Mouse (Mus musculus) thymus, adult 2 months (tissue): ENCODE results near the gene Ccdc78. TPM values are rescaled to one million over a fixed set of nuclear protein-coding genes. Genes with fewer than 3 reads are reported as not detected.

Experiments
- DNase-seq: peaks from one replicate; pipeline ENCODE4 v3.0.0; 2021
- H3K27ac ChIP-seq: fragments of 200-500 bp; 2 replicates; pipeline ENCODE4 v1.5.1; 2012; ENCODE audit warnings: low read length, control low read depth; ENCODE audit not compliant: control insufficient read depth, insufficient read depth
- H3K27me3 ChIP-seq: fragments of 200-500 bp; 2 replicates; pipeline ENCODE4 v1.6.1; 2012; ENCODE audit warnings: mild to moderate bottlenecking, low read length, moderate library complexity, mixed read lengths; ENCODE audit not compliant: control insufficient read depth, insufficient read depth
- H3K36me3 ChIP-seq: fragments of 200-500 bp; 2 replicates; pipeline ENCODE4 v1.6.1; 2012; ENCODE audit warnings: mild to moderate bottlenecking, low read length, moderate library complexity; ENCODE audit not compliant: control insufficient read depth, insufficient read depth
- H3K4me1 ChIP-seq: fragments of 200-500 bp; replicated peaks from 2 replicates; pipeline ENCODE4 v1.6.1; 2012; ENCODE audit warnings: low read length; ENCODE audit not compliant: control insufficient read depth, insufficient read depth
- H3K4me3 ChIP-seq: fragments of 200-500 bp; 2 replicates; pipeline ENCODE4 v1.5.1; 2012; ENCODE audit warnings: mild to moderate bottlenecking, low read length, control low read depth, moderate library complexity; ENCODE audit not compliant: control insufficient read depth, insufficient read depth
- CTCF ChIP-seq: fragments of 200-500 bp; IDR thresholded peaks from 2 replicates; pipeline ENCODE4 v1.5.1; 2012; ENCODE audit warnings: mild to moderate bottlenecking, control low read depth, low read length, moderate library complexity, borderline replicate concordance; ENCODE audit not compliant: control insufficient read depth, poor library complexity, insufficient read depth; ENCODE audit errors: extremely low read depth
- POLR2A ChIP-seq: fragments of 200-500 bp; IDR thresholded peaks from 2 replicates; pipeline ENCODE4 v1.6.1; 2012; ENCODE audit warnings: mild to moderate bottlenecking, low read length, control low read depth, moderate library complexity; ENCODE audit not compliant: control insufficient read depth, poor library complexity, insufficient read depth; ENCODE audit errors: extremely low read depth
- WGBS: fragments of 180-500 bp; shearing (Covaris S2); methylation state at CpG from one replicate; pipeline ENCODE4 v1.1.7; 2018; 5-methylcytosine and 5-hydroxymethylcytosine counted together
- polyA plus RNA-seq: library from polyadenylated mRNA; depleted of rRNA; stranded (reverse); fragments of >200 nt; gene quantifications from 2 replicates; pipeline ENCODE4 v1.2.3, GENCODE M21; 2012

Ccdc78 gene
- polyA plus RNA-seq, 1 experiment: 0.27 TPM

GRCm38 (mm10) chr17:25775318-25776062 is 10.9 kb upstream of the Ccdc78 start:
- no peak overlapping the region for H3K4me3 ChIP-seq
- H3K27ac ChIP-seq: no peak overlapping the region
- no peaks in the 10 kb centered on the region for H3K27me3 ChIP-seq
- DNase-seq: no peak
- peaks cover 8% of the 10 kb centered on the region for H3K4me1 ChIP-seq
- WGBS: 79% methylated on average over 10 of the region's 10 CpGs
- TF ChIP-seq CTCF: no peak
- no peak for TF ChIP-seq POLR2A
- H3K36me3 ChIP-seq: no peaks in the 10 kb centered on the region

GRCm38 (mm10) chr17:25777948-25778347 is 8.4 kb upstream of the Ccdc78 start:
- DNase-seq: no peak
- WGBS: 96% methylated on average over 5 of the region's 5 CpGs
- Histone ChIP-seq H3K27ac (no peak overlapping the region), H3K4me3 (no peak overlapping the region), H3K36me3 (no peaks in the 10 kb centered on the region; the same call in 1 of the 2 replicates), H3K27me3 (no peaks in the 10 kb centered on the region), H3K4me1 (peaks cover 8% of the 10 kb centered on the region)
- TF ChIP-seq CTCF (no peak), POLR2A (no peak)

DNA sequence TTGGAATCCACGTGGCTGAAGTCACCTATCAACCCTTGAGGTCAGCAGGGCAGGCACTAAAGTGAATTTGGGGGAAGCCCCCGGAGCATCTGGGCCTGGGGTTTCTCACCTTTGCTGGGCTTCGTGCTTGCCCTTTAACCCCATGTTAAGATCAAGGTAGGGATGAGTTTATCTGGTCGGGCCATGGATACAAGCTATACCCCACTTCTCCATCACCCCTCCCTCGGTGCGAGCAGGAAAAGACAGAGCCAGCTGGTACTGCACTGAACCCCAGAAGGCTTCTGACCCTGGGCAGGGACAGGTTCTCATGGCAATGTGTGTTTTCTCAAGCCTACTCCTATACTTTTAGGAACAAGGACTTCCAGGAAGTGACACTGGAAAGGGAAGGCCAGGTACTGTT is 5.0 kb upstream of the Ccdc78 start:
- TF ChIP-seq CTCF: no peak
- no peak for TF ChIP-seq POLR2A
- no peaks in the 10 kb centered on the region; the same call in 1 of the 2 replicates for H3K36me3 ChIP-seq
- H3K4me3 ChIP-seq: no peak overlapping the region
- H3K27ac ChIP-seq: no peak overlapping the region
- WGBS: 86% methylated on average over 6 of the region's 6 CpGs
- H3K4me1 ChIP-seq: peaks cover 15% of the 10 kb centered on the region
- DNase-seq: no peak
- H3K27me3 ChIP-seq: no peaks in the 10 kb centered on the region

GRCm38 (mm10) chr17:25783086-25783485 is 3.3 kb upstream of the Ccdc78 start:
- Histone ChIP-seq H3K4me3 (no peak overlapping the region), H3K36me3 (no peaks in the 10 kb centered on the region; the same call in 1 of the 2 replicates), H3K27ac (no peak overlapping the region), H3K27me3 (no peaks in the 10 kb centered on the region), H3K4me1 (peaks cover 15% of the 10 kb centered on the region)
- no peak for TF ChIP-seq CTCF
- no peak for TF ChIP-seq POLR2A
- no peak for DNase-seq
- WGBS: 93% methylated on average over 7 of the region's 7 CpGs

DNA sequence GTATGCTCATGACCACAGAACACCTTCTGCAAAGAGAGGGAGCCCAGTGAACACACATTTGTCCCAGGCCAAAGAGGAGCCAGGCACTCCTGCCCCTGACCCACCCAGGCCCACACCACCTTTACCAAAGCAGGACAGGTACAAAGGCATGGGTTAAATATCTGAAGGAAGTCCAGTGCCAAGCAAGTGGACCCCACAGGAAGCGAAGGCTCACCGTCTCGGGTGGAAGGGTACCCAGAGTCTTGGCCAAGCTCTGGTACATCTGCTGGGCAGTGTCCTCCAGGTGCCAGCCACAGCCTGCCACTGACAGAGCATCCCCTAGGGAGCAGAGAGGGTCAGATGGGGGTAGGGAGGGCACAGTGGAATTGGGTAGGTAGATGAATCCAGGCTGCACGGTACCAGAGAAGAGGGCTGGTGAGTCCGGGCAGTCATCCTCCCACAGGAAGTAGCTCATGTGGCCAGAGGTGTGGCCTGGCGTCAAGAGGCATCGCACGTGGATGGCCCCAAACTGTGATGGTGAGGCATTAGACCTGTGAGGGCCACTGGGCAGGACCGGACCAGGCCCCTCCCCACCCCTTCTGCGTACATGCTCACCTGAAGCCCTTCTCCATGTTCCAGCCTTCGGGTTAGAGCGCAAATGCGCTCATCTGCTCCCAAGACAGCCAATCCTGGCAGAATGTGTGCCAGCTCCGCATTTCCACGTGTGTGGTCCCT is 2.4 kb upstream of the Ccdc78 start:
- no peak for DNase-seq
- H3K4me1 ChIP-seq: peaks cover 15% of the 10 kb centered on the region
- TF ChIP-seq CTCF (no peak), POLR2A (no peak)
- H3K4me3 ChIP-seq: no peak overlapping the region
- no peaks in the 10 kb centered on the region; the same call in 1 of the 2 replicates for H3K36me3 ChIP-seq
- no peak overlapping the region for H3K27ac ChIP-seq
- 88% methylated on average over 15 of the region's 15 CpGs for WGBS
- H3K27me3 ChIP-seq: no peaks in the 10 kb centered on the region

DNA sequence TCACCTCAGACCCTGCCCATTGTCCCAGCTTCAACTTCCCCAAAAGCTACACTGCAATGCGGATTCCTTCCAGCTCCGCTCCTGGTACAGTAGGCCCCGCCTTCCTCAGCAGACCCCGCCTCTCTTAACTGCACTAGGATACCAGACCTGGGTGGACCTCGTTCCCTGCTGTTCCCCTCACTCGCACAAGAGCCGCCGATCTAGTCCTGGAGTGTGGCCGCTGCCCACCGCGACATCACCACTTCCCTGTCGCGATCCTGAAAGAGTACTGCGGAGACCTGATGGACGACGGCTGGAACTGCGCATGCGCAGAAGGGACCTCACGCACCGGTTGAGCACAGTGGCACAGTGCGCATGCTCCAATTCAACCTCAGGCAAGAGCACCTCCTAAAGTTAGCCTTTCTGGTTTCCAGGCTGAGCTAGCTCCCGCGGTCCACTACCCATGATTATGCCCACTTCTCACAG is 1.1 kb upstream of the Ccdc78 start, which contains the start of gene Haghl:
TSS of gene Haghl (minus strand) at position 393 of the 465 bp plus-strand sequence.
- under 1% methylated on average over 23 of the region's 23 CpGs for WGBS
- peak within 1 kb of the TSS; percentile 77 for H3K4me3 ChIP-seq
- no peaks in the 10 kb centered on the region for H3K27me3 ChIP-seq
- TF ChIP-seq CTCF (no peak), POLR2A (peak; percentile 36; the same call in 1 of the 2 replicates)
- no peaks in the 10 kb centered on the region; the same call in 1 of the 2 replicates for H3K36me3 ChIP-seq
- no peak within 1 kb of the TSS for H3K27ac ChIP-seq
- peaks cover 15% of the 10 kb centered on the region for H3K4me1 ChIP-seq
- peak; percentile 93 for DNase-seq
